Mouse (Mus musculus): ENCODE measurements around the gene Lcn2. TPM values are rescaled to one million over a fixed set of nuclear protein-coding genes. Genes with fewer than 3 reads are reported as not detected.

Gene Lcn2
- polyA plus RNA-seq, 1 experiment from 2014 or later = 50.3 TPM

DNA sequence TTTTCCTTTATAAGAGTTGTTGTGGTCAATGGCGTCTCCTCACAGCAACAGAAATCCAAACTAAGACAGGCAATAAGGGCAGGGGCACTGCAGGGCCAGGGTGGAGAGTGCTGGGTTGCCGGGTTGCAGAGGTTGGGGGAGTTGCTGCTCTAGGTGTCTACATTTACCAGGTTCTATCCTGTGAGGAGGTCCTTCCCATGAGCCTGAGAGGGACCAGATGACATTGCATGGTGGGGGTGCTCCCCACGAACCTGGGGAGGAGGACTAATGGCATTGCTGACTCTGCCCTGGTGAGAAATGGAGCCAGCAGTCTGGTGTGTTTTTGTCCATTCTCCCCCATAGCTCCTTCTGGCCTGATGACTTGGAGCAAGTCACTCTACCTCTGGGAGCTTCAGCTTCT, 30.3 kb downstream of the Lcn2 start:
- no peaks in the 10 kb centered on the region for H3K27me3 ChIP-seq (ENCODE audit: insufficient read depth, low read length)
- no peak overlapping the region for H3K4me2 ChIP-seq (ENCODE audit: low read length)
- no peaks in the 10 kb centered on the region for H3K9me3 ChIP-seq (replicated peaks; ENCODE audit: low read length)
- H3K36me3 ChIP-seq (ENCODE audit: insufficient read depth, low read length) = no peaks in the 10 kb centered on the region
- ATAC-seq (replicated peaks; ENCODE audit: low FRiP score, low read depth) (no peak), DNase-seq (ENCODE audit: low spot score) (no peak)
- no peak overlapping the region for H3K9ac ChIP-seq (ENCODE audit: low read depth, low read length)
- H3K27ac ChIP-seq = no peak overlapping the region
- WGBS = 67% methylated on average over 3 of the region's 3 CpGs
- no peaks in the 10 kb centered on the region; the same call in 1 of the 2 replicates for H3K4me1 ChIP-seq (replicated peaks; ENCODE audit: insufficient read depth, low read length)
- no peak overlapping the region for H3K4me3 ChIP-seq (replicated peaks; ENCODE audit: low read depth, low read length)
- TF ChIP-seq CTCF (IDR thresholded peaks at IDR 0.05; ENCODE audit: low read depth) = no peak

DNA sequence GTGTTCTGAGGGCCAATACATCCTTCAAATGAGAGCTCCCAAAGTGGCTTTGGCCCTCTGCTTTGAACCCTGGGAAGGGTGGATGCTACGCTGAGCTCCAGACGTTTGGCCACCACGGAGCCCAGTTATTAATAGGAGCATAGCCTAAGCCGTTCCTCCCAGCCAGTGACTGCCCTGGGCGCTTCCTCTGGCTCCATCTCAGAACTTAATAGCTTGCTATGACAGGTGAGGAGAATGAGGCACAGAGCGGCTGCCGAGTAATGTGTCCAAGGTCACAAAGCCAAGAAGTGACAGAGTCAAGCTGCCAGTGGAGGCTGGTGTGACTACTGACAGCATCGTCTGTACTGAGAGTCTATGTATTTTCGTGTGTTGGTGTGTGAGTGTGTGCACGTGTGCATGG, 31.8 kb downstream of the Lcn2 start:
- 63% methylated on average over 10 of the region's 10 CpGs for WGBS
- ATAC-seq (replicated peaks; ENCODE audit: low FRiP score, low read depth) = no peak
- H3K27ac ChIP-seq = no peak overlapping the region

DNA sequence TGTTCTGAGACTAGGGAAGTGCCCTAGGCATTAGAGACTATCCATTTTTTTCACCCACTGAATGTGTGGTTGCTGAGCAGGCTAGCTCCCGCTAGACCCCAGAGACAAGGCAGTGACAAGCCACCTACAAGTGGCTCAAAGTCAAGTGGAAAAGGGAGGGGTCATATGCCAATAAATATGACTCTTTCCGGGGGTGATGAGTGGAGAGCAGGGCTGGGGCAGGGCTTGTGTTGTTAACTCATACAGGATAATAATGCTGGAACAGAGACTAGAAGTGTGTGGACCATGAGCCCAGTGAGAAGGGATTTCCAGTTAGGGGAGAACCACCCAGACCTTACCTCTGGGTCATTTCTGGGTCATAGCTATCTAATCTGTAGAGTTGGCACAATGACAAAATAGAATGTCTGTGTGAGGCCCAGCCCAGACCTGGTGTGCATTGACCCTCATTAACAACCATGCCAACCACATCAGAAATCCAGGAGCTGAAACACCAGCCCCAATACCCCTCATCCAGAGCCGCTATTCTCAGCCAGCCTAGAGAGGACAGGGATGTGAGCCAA, 33.6 kb downstream of the Lcn2 start:
- Histone ChIP-seq H3K27me3 (ENCODE audit: insufficient read depth, low read length) (no peaks in the 10 kb centered on the region), H3K9me3 (replicated peaks; ENCODE audit: low read length) (no peaks in the 10 kb centered on the region), H3K4me3 (replicated peaks; ENCODE audit: low read depth, low read length) (no peak overlapping the region), H3K4me1 (replicated peaks; ENCODE audit: insufficient read depth, low read length) (no peaks in the 10 kb centered on the region; the same call in 1 of the 2 replicates), H3K27ac (no peak overlapping the region), H3K36me3 (ENCODE audit: insufficient read depth, low read length) (no peaks in the 10 kb centered on the region), H3K4me2 (ENCODE audit: low read length) (no peak overlapping the region), H3K9ac (ENCODE audit: low read depth, low read length) (no peak overlapping the region)
- TF ChIP-seq CTCF (IDR thresholded peaks at IDR 0.05; ENCODE audit: low read depth) = no peak
- WGBS = 85% methylated on average over 3 of the region's 3 CpGs
- ATAC-seq (replicated peaks; ENCODE audit: low FRiP score, low read depth) (no peak), DNase-seq (ENCODE audit: low spot score) (no peak)

More for the DNA sequence above, 31.8 kb downstream of the Lcn2 start:
- no peaks in the 10 kb centered on the region; the same call in 1 of the 2 replicates for H3K4me1 ChIP-seq (replicated peaks; ENCODE audit: insufficient read depth, low read length)
- no peak overlapping the region for H3K4me2 ChIP-seq (ENCODE audit: low read length)
- no peaks in the 10 kb centered on the region for H3K36me3 ChIP-seq (ENCODE audit: insufficient read depth, low read length)
- H3K4me3 ChIP-seq (replicated peaks; ENCODE audit: low read depth, low read length) = no peak overlapping the region
- H3K9ac ChIP-seq (ENCODE audit: low read depth, low read length) = no peak overlapping the region
- DNase-seq (ENCODE audit: low spot score) = no peak
- no peaks in the 10 kb centered on the region for H3K9me3 ChIP-seq (replicated peaks; ENCODE audit: low read length)
- H3K27me3 ChIP-seq (ENCODE audit: insufficient read depth, low read length) = no peaks in the 10 kb centered on the region
- TF ChIP-seq CTCF (IDR thresholded peaks at IDR 0.05; ENCODE audit: low read depth) = no peak

DNA sequence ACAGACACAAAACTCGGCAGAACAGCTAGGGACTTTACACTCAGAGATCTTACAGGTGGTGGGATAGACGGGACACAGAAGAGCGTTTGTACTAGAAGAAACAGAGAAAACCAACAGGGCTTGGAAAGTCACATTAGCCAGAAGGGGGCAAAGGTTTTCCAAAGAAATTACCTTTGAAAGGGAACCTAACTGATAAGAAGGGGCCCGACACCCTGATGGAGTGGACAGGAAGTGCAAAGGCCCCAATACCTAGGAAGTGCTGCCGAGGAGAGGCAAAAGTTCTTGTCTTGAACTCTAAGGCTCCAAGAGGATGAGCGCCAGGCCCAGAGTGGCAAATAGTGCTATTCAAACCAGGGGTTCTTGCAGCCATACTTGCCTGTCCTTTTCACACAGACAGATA, 34.2 kb downstream of the Lcn2 start:
- no peaks in the 10 kb centered on the region for H3K36me3 ChIP-seq (ENCODE audit: insufficient read depth, low read length)
- H3K9ac ChIP-seq (ENCODE audit: low read depth, low read length) = no peak overlapping the region
- no peak overlapping the region; the same call in 1 of the 2 replicates for H3K4me3 ChIP-seq (replicated peaks; ENCODE audit: low read depth, low read length)
- ATAC-seq (replicated peaks; ENCODE audit: low FRiP score, low read depth) (no peak), DNase-seq (ENCODE audit: low spot score) (no peak)
- WGBS = 65% methylated on average over 6 of the region's 6 CpGs
- H3K27ac ChIP-seq = no peak overlapping the region
- no peak overlapping the region; the same call in 1 of the 2 replicates for H3K4me2 ChIP-seq (ENCODE audit: low read length)
- no peaks in the 10 kb centered on the region; the same call in 1 of the 2 replicates for H3K4me1 ChIP-seq (replicated peaks; ENCODE audit: insufficient read depth, low read length)
- H3K27me3 ChIP-seq (ENCODE audit: insufficient read depth, low read length) = no peaks in the 10 kb centered on the region
- no peak for TF ChIP-seq CTCF (IDR thresholded peaks at IDR 0.05; ENCODE audit: low read depth)
- no peaks in the 10 kb centered on the region for H3K9me3 ChIP-seq (replicated peaks; ENCODE audit: low read length)

DNA sequence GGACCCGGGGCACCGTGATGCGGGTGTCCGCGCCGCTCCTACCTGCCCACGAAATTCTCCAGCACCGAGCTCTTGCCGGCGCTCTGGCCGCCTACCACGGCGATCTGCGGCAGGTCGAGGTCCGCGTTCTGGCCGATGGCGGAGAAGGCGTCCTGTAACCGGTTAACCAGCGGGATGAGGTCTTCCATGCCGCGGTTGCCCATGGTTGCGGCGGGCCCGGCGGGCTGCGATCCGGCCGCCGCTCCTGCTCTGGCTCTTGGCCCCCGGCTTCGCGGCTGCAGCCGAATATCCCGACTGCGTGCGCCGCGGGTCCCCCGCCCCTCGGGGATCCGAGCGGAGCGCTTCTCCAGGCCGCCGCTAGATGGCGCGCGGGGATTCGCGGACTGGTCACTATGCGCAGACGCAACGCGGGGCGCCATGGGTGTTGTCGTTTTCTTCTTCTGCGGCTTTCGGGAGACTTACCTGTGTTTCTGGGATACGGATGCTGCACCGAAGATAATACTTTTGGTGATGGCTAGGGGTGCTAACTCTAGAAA, 35.0 kb downstream of the Lcn2 start, which contains the start of gene Dnm1:
Gene Dnm1 (minus strand): TSS at position 332 of the 536 bp plus-strand sequence.
- peak within 1 kb of the TSS; percentile 60 for H3K4me3 ChIP-seq (replicated peaks; ENCODE audit: low read depth, low read length)
- WGBS = under 1% methylated on average over 63 of the region's 63 CpGs
- no peaks in the 10 kb centered on the region; the same call in 1 of the 2 replicates for H3K4me1 ChIP-seq (replicated peaks; ENCODE audit: insufficient read depth, low read length)
- no peaks in the 10 kb centered on the region for H3K36me3 ChIP-seq (ENCODE audit: insufficient read depth, low read length)
- peak; percentile 92 for DNase-seq (ENCODE audit: low spot score)
- peak within 1 kb of the TSS; percentile 67 for H3K9ac ChIP-seq (ENCODE audit: low read depth, low read length)
- peak within 1 kb of the TSS; percentile 99 for H3K4me2 ChIP-seq (ENCODE audit: low read length)
- ATAC-seq (replicated peaks; ENCODE audit: low FRiP score, low read depth) = peak; percentile 59; the same call in 1 of the 2 replicates
- no peaks in the 10 kb centered on the region for H3K27me3 ChIP-seq (ENCODE audit: insufficient read depth, low read length)
- no peaks in the 10 kb centered on the region for H3K9me3 ChIP-seq (replicated peaks; ENCODE audit: low read length)
- peak; percentile 97 for TF ChIP-seq CTCF (IDR thresholded peaks at IDR 0.05; ENCODE audit: low read depth)
- no peak within 1 kb of the TSS for H3K27ac ChIP-seq

DNA sequence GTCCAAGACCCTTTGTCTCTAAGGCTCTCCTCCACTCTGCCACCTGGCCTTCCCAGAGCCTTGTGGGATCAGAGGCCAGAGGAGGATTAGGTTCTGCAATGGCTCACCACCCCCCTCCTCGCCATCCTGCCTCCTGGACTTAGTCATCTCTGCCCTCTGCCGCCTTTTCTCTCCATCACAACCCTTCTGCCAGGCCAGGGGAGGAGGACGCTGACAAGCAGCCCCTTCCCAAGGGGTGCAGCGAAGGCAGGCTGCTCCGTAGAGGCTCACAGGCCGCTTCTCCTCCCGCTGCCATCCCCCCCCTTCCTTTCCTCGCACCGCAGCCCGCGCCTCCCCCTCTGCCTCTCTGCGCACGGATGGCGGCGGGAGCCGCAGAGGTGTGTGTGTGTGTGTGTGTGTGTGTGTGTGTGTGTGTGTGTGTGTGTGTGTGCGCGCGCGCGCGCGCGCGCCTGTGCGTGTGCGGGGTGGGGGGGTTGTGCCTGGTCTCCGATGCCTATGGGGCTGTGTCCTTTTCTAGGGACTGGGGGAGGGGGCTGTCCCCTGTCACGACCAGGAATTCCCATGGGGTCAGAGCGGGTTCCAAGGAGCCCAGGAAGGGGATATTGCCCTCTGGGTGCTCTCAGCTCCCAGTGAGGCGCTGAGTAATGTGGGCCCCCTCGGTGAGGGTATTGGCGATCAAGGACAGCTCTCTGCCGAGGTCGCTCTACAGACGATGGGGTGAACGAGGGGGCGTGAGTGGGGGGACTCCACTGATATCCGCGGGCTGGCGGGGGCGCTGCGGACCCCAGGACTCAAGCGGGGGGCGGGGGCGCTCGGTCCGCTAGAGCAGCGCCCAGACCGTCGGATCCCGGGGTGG, 35.7 kb downstream of the Lcn2 start, which contains the start of gene Ciz1:
Gene Ciz1 (plus strand): TSS at position 177 of the 856 bp plus-strand sequence.
- DNase-seq (ENCODE audit: low spot score) (peak; percentile 44), ATAC-seq (replicated peaks; ENCODE audit: low FRiP score, low read depth) (peak; percentile 23; the same call in 1 of the 2 replicates)
- Histone ChIP-seq H3K4me1 (replicated peaks; ENCODE audit: insufficient read depth, low read length) (no peaks in the 10 kb centered on the region; the same call in 1 of the 2 replicates), H3K27me3 (ENCODE audit: insufficient read depth, low read length) (no peaks in the 10 kb centered on the region), H3K9ac (ENCODE audit: low read depth, low read length) (peak within 1 kb of the TSS; percentile 67), H3K4me2 (ENCODE audit: low read length) (peak within 1 kb of the TSS; percentile 99), H3K4me3 (replicated peaks; ENCODE audit: low read depth, low read length) (peak within 1 kb of the TSS; percentile 60), H3K9me3 (replicated peaks; ENCODE audit: low read length) (no peaks in the 10 kb centered on the region), H3K27ac (no peak within 1 kb of the TSS), H3K36me3 (ENCODE audit: insufficient read depth, low read length) (no peaks in the 10 kb centered on the region)
- TF ChIP-seq CTCF (IDR thresholded peaks at IDR 0.05; ENCODE audit: low read depth) = no peak
- WGBS = 2% methylated on average over 48 of the region's 52 CpGs
